Mouse (Mus musculus): ENCODE data around the gene Actn3. TPM values are rescaled to one million over a fixed set of nuclear protein-coding genes. Genes with fewer than 3 reads are reported as not detected.

Actn3 gene
- polyA plus RNA-seq, 1 experiment from 2014 or later: 2.5 TPM

DNA sequence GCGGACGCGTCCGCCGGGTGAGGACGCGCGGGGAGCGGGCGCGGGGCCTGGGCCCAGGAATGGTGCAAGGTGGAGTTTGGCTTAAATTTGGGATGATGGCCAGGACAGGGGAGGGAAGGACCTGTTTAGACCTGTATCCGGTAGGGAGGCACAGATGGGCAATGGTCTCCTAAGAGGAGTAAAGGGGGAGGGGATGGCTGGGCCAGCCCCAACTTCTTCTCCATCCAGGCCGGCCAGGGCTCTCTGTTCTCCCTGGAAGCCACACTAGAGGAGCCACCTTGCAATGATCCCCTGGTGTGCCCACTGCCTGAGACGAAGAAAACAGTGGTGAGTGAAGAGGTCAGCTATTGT lies 22.3 kb downstream of the Actn3 start:
- Histone ChIP-seq H3K9ac (peak overlapping the region; percentile 43; the same call in 1 of the 2 replicates), H3K4me3 (replicated peaks) (peak overlapping the region; percentile 56), H3K36me3 (no peaks in the 10 kb centered on the region), H3K27me3 (replicated peaks) (no peaks in the 10 kb centered on the region), H3K4me1 (peaks cover 11% of the 10 kb centered on the region; the same call in 1 of the 2 replicates), H3K27ac (no peak overlapping the region), H3K4me2 (peak overlapping the region; percentile 96), H3K9me3 (no peaks in the 10 kb centered on the region)
- WGBS: 3% methylated on average over 14 of the region's 14 CpGs
- ATAC-seq (ENCODE audit: insufficient read depth, low FRiP score, low read depth): peak; percentile 20; the same call in 1 of the 2 replicates

- Histone ChIP-seq H3K4me3 (replicated peaks) (peak within 1 kb of the TSS; percentile 56), H3K4me1 (peaks cover 11% of the 10 kb centered on the region; the same call in 1 of the 2 replicates), H3K27me3 (replicated peaks) (no peaks in the 10 kb centered on the region), H3K9me3 (no peaks in the 10 kb centered on the region), H3K36me3 (no peaks in the 10 kb centered on the region), H3K4me2 (peak within 1 kb of the TSS; percentile 96), H3K27ac (no peak within 1 kb of the TSS), H3K9ac (peak within 1 kb of the TSS; percentile 43; the same call in 1 of the 2 replicates)
- 3% methylated on average over 45 of the region's 45 CpGs for WGBS
- ATAC-seq (ENCODE audit: insufficient read depth, low FRiP score, low read depth): peak; percentile 55; the same call in 1 of the 2 replicates
Observed at GRCm38 (mm10) chr19:4854552-4855469, 22.9 kb downstream of the Actn3 start, which contains the start of gene Ctsf. Gene Ctsf, plus strand, starts transcription at chr19:4855130.

GRCm38 (mm10) chr19:4850281-4850680 lies 27.4 kb downstream of the Actn3 start:
- no peaks in the 10 kb centered on the region for H3K36me3 ChIP-seq
- H3K9me3 ChIP-seq: no peaks in the 10 kb centered on the region
- no peak for ATAC-seq (ENCODE audit: insufficient read depth, low FRiP score, low read depth)
- no peak overlapping the region for H3K27ac ChIP-seq
- H3K4me2 ChIP-seq: no peak overlapping the region
- H3K4me3 ChIP-seq (replicated peaks): no peak overlapping the region
- H3K27me3 ChIP-seq (replicated peaks): no peaks in the 10 kb centered on the region
- no peak overlapping the region for H3K9ac ChIP-seq
- 30% methylated on average over 5 of the region's 5 CpGs for WGBS
- H3K4me1 ChIP-seq: peaks cover 7% of the 10 kb centered on the region; the same call in 1 of the 2 replicates

GRCm38 (mm10) chr19:4849800-4850199 lies 27.9 kb downstream of the Actn3 start:
- Histone ChIP-seq H3K4me1 (peaks cover 5% of the 10 kb centered on the region; the same call in 1 of the 2 replicates), H3K9me3 (no peaks in the 10 kb centered on the region), H3K4me2 (no peak overlapping the region), H3K4me3 (replicated peaks) (no peak overlapping the region), H3K27me3 (replicated peaks) (no peaks in the 10 kb centered on the region), H3K36me3 (no peaks in the 10 kb centered on the region), H3K27ac (no peak overlapping the region), H3K9ac (no peak overlapping the region)
- ATAC-seq (ENCODE audit: insufficient read depth, low FRiP score, low read depth): no peak
- WGBS: 51% methylated on average over 4 of the region's 4 CpGs

DNA sequence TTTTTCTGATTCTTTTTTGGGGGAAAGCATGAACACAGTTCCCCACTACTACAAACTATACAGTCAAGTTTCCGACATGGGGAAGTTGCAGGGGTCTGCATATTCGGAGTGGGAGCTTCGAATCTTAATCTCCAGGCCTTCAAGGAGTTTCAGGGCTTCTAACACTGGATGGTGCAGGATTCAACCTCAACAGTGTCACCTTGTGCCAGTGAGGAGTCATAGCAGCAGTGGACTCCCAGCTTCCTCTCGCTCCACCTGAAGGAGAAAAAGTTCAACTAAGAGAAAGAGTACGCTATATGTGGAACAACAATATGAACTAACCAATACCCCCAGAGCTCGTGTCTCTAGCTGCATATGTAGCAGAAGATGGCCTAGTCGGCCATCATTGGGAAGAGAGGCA lies 30.2 kb downstream of the Actn3 start:
- Histone ChIP-seq H3K4me3 (replicated peaks) (no peak overlapping the region), H3K36me3 (no peaks in the 10 kb centered on the region), H3K27me3 (replicated peaks) (no peaks in the 10 kb centered on the region), H3K4me1 (no peaks in the 10 kb centered on the region), H3K4me2 (no peak overlapping the region), H3K9me3 (no peaks in the 10 kb centered on the region), H3K9ac (no peak overlapping the region), H3K27ac (no peak overlapping the region)
- 29% methylated on average over 7 of the region's 7 CpGs for WGBS
- ATAC-seq (ENCODE audit: insufficient read depth, low FRiP score, low read depth): no peak

- ATAC-seq (ENCODE audit: insufficient read depth, low FRiP score, low read depth): no peak
- no peaks in the 10 kb centered on the region for H3K36me3 ChIP-seq
- 58% methylated on average over 2 of the region's 2 CpGs for WGBS
- no peak overlapping the region for H3K27ac ChIP-seq
- H3K4me2 ChIP-seq: no peak overlapping the region
- no peaks in the 10 kb centered on the region for H3K9me3 ChIP-seq
- H3K4me1 ChIP-seq: no peaks in the 10 kb centered on the region
- no peak overlapping the region for H3K9ac ChIP-seq
- peaks cover 2% of the 10 kb centered on the region; the same call in 1 of the 2 replicates for H3K27me3 ChIP-seq (replicated peaks)
- no peak overlapping the region for H3K4me3 ChIP-seq (replicated peaks)
Observed at GRCm38 (mm10) chr19:4845846-4846245, 31.9 kb downstream of the Actn3 start.

DNA sequence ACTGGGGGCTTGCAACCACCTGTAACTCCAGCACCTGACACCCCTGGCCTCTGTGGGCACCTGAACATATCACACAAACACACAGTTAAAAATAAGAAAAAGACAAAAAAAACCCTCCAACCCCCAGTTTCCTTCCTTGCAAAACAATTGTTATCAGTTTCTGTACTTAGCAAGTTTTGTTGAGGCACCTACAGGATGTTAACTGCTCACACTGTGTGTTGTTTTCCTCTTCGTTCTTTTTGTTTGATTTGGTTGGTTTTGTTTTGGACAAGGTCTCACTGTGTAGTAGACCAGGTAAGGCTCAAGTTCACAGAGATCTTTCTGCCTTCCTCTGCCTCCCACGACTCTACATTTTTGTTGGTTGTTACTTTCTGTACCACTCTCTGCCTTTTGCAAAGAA lies 35.1 kb downstream of the Actn3 start:
- ATAC-seq (ENCODE audit: insufficient read depth, low FRiP score, low read depth): no peak
- H3K4me1 ChIP-seq: peaks cover 16% of the 10 kb centered on the region
- H3K27ac ChIP-seq: no peak overlapping the region
- H3K9ac ChIP-seq: no peak overlapping the region
- 62% methylated on average over 2 of the region's 2 CpGs for WGBS
- H3K4me2 ChIP-seq: no peak overlapping the region
- no peaks in the 10 kb centered on the region for H3K36me3 ChIP-seq
- H3K27me3 ChIP-seq (replicated peaks): peaks cover 14% of the 10 kb centered on the region
- H3K4me3 ChIP-seq (replicated peaks): no peak overlapping the region
- H3K9me3 ChIP-seq: no peaks in the 10 kb centered on the region

GRCm38 (mm10) chr19:4840848-4841247 lies 36.9 kb downstream of the Actn3 start:
- Histone ChIP-seq H3K9ac (no peak overlapping the region), H3K27ac (no peak overlapping the region), H3K36me3 (no peaks in the 10 kb centered on the region), H3K4me1 (peaks cover 16% of the 10 kb centered on the region), H3K4me2 (no peak overlapping the region), H3K4me3 (replicated peaks) (no peak overlapping the region), H3K27me3 (replicated peaks) (peaks cover 14% of the 10 kb centered on the region), H3K9me3 (no peaks in the 10 kb centered on the region)
- no peak for ATAC-seq (ENCODE audit: insufficient read depth, low FRiP score, low read depth)
- 75% methylated on average over 9 of the region's 9 CpGs for WGBS

DNA sequence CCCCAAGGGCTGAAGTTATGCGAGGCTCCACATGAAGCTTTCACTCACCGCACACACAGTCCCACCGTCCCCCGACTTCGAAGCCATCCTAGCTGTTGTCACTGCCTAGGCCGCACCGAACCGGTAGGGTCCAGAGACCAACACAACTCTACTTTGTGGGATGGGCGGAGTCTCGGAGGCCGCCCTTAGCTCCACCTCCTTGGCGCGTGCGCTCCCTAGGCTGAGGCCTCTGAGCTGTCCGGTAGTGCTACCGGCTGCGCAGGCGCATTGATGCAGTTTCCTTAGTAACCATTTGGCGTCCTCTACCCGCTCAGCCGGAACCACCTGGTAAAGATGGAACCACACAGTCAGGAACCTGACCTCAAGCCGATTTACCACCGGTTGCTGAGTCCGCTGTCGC lies 38.6 kb downstream of the Actn3 start, which contains the start of the genes Ccs and Ccdc87:
Gene Ccs (minus strand): TSS at position 184 of the 400 bp plus-strand sequence.
Gene Ccdc87 (plus strand): TSS at position 218 of the 400 bp plus-strand sequence.
- Histone ChIP-seq H3K4me2 (peak within 1 kb of the TSS; percentile 98), H3K9me3 (no peaks in the 10 kb centered on the region), H3K4me3 (replicated peaks) (peak within 1 kb of the TSS; percentile 66), H3K9ac (peak within 1 kb of the TSS; percentile 25; the same call in 1 of the 2 replicates), H3K36me3 (no peaks in the 10 kb centered on the region), H3K4me1 (peaks cover 16% of the 10 kb centered on the region), H3K27me3 (replicated peaks) (peaks cover 14% of the 10 kb centered on the region), H3K27ac (0 out of 2 replicates have a peak within 1 kb of the TSS, but pooled peaks have one; percentile 28)
- peak; percentile 98 for ATAC-seq (ENCODE audit: insufficient read depth, low FRiP score, low read depth)
- under 1% methylated on average over 25 of the region's 25 CpGs for WGBS

DNA sequence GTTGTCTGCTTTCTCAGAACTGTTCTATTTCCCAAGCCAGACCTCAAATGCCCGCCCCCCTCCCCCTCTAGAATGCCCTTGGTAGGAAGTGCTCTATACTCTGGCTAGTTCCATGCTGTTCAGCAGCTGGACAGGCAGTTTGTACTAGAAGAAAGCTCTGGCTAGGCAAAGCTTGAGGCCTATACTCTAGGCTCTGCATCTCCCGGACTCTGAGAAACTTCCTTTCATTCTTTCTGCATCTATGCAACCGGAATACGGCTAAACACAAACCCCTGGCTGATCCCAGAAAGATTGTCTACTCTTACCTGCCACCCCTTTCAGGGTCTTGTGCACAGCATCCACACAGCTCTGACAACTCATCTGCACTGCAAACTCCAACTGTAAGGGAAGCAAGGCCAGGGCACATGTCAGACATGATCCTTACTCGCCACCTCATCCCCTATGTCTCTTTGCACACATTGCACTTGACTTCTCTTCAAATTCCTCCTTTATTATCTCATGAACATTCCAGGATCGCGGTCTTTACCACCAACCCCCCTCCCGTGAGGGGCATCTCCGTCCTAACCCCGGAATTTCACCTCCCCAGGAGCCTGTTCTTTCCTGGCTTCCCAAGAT lies 39.1 kb downstream of the Actn3 start:
- H3K36me3 ChIP-seq: 0 out of 2 replicates have a peak, but pooled peaks cover 1% of the 10 kb centered on the region
- peak overlapping the region; percentile 25; the same call in 1 of the 2 replicates for H3K9ac ChIP-seq
- 0 out of 2 replicates have a peak overlapping the region, but pooled peaks have one; percentile 28 for H3K27ac ChIP-seq
- H3K27me3 ChIP-seq (replicated peaks): peaks cover 14% of the 10 kb centered on the region
- ATAC-seq (ENCODE audit: insufficient read depth, low FRiP score, low read depth): no peak; the same call in 1 of the 2 replicates
- WGBS: 28% methylated on average over 10 of the region's 10 CpGs
- peak overlapping the region; percentile 98 for H3K4me2 ChIP-seq
- peaks cover 16% of the 10 kb centered on the region for H3K4me1 ChIP-seq
- peak overlapping the region; percentile 66 for H3K4me3 ChIP-seq (replicated peaks)
- H3K9me3 ChIP-seq: no peaks in the 10 kb centered on the region

DNA sequence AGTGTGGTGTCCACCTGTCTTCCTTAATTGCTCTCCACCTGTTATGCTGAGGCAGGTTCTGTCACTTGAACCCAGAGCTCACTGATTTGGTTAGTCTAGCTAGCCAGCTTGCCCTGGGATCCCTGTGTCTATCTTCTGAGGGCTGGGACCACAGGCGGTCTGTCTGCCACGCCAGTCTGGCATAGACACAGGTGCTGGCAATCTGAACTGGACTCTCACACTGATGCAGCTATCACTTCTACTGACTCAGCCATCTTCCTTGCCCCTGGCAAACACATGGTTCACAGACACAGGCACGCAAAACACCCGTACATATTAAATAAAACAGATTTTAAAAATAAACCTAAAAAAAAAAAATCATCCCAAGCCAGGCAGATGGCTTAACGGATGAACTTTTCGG lies 40.7 kb downstream of the Actn3 start:
- 0 out of 2 replicates have a peak, but pooled peaks cover 5% of the 10 kb centered on the region for H3K36me3 ChIP-seq
- no peak for ATAC-seq (ENCODE audit: insufficient read depth, low FRiP score, low read depth)
- 93% methylated on average over 6 of the region's 6 CpGs for WGBS

More for the DNA sequence above, 40.7 kb downstream of the Actn3 start:
- no peak overlapping the region for H3K4me2 ChIP-seq
- H3K4me3 ChIP-seq (replicated peaks): no peak overlapping the region
- H3K9ac ChIP-seq: no peak overlapping the region
- H3K4me1 ChIP-seq: peaks cover 16% of the 10 kb centered on the region
- no peaks in the 10 kb centered on the region for H3K9me3 ChIP-seq
- H3K27ac ChIP-seq: no peak overlapping the region
- peaks cover 14% of the 10 kb centered on the region for H3K27me3 ChIP-seq (replicated peaks)
